Mouse (Mus musculus) granulocyte monocyte progenitor cell, adult 5-6 weeks (primary cell): ENCODE measurements around the gene Hmga1. TPM values are rescaled to one million over a fixed set of nuclear protein-coding genes. Genes with fewer than 3 reads are reported as not detected.

Experiments
- ATAC-seq: replicated peaks from 2 replicates; pipeline ENCODE4 v1.8.0; 2016; ENCODE audit warnings: mild to moderate bottlenecking, moderate TSS enrichment, inconsistent platforms; ENCODE audit not compliant: poor library complexity, severe bottlenecking
- total RNA-seq, 2 experiments: library from RNA; stranded (forward) in 1 of 2; stranded (reverse) in 1 of 2; fragments of 200-712, 200-1000 nt in 1 of 2; fragments of >200 nt in 1 of 2; fragmentation: Nextera tagmentation in 1 of 2; gene quantifications; 2 replicates each; pipeline ENCODE4 v1.2.3; 2014 to 2017

Gene Hmga1
- total RNA-seq (2014; fragmentation: Nextera tagmentation), result 541 and 637 TPM in 2 replicates
- total RNA-seq (2017), result 232 and 267 TPM in 2 replicates

DNA sequence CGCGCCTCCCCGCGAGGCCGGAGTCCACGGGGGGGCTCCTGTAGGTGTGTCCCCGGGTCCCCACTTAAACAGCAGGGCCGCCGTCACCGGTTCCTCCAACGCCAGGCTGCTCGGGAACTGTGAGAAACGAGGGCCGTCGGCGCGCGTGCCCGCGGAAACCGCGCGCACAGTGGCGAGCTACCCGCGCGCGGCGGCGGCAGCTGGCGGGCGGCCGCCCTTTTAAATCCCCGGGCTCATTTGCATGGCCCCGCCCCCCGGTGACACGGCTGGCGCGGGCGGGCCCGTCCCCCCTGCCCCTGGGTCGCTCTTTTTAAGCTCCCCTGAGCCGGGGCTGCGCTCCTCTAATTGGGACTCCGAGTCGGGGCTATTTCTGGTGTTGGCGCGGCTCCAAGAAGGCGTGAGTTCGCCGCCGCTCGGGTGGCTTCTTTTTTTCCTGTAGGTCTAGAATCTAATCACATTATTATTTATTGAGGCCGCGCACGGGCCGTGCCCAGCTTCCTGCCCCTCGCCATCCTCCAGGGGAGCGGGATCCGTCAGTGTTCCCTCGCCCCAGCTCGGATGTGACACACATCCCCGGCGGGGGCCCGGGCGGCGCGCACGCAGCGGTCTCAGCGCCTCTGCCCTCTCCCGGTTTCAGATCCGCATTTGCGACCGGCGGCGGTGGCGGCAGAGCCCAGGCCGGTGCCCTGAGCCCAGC lies at the start of gene Hmga1:
Gene Hmga1, plus strand, starts transcription at position 183 of the 697 bp plus-strand sequence.
- ATAC-seq, result peak; percentile 18

DNA sequence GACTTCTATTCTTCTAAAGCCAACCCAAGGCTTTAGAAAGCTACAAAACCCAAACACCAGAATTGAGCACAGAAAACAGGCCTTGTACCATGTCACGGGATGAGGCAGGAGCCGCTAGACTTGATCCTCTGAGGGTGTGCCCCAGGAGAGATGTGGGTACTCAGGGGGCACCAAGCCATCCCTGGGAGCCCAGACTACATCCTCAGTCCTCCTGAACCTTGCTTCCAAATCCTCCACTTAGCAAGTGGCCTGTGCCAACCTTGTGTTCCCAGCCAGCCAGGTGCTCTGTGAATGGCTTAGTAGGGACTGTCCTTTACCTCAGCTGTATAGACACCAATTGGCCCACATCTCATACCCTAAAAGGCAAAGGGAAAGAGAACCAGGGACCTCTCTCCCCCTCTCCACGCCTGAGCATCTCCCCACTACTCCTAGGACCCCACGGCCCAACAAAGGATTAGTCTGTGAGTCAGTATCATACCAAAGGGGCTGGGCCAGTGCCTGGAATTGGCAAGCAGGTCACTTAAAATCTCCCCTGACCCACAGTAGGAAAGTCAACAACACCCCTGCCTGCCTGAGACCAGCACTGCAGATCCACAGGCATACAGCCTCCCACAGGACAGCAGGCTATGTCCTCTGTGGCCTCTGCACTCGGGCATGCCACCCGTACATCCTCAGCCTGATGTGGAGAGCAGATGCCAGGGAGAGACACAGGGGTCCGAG lies 49.3 kb upstream of the Hmga1 start:
- no peak for ATAC-seq

DNA sequence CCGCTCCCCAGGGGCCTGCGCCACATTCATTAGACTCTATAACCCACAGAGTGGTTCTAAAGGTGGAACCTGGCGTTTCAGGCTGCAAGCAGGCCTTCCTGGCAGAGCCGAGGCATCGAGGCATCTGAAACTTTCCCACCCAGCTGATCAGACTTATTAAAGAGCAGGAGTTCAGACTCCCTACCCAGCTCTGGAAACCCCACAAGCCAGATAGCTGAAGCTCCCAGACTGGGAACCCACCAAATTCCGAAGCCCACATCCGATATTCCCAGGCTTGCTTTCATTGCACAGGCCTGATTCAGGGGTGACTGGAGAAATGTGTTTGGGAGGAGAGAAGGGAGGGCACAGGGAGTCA lies 48.7 kb upstream of the Hmga1 start:
- ATAC-seq, result no peak

DNA sequence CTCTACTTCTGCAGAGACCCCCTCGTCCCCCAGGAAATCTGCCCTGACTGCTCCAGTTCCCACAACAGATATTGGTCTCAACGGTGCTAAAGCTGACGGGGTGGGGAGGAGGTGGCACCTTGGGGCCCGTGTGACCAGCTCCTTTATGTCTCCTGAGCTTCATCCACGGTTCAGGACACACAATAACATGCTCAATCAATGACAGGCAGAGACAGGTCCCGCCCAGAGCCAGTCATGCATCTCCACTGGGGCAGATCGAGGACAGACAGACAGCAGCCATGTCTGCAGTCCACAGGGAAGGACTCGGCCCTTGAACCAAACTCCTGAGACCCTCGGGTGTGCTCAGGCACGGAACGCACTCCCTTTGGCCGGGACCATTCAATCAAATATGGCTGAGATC lies 48.3 kb upstream of the Hmga1 start:
- ATAC-seq, result no peak

DNA sequence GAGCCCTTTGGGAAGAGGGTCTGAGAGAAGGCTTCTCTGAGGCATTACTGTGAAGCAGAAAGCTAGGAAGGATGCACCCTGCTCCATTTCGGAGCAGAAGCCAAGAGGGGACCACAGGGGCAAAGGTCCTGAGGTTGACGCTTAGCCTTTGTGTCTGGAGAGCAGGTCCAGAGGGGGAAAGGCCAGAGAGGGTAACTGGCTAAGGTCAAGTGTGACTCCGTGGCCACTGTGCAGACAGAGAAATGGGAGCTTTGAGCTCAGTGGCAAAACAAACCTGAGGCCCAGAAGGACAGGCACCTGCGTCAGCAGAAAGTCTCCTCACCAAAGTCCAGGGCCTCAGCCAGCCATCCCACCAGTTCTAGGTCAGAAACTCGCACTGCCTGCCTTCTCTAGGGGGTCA lies 47.8 kb upstream of the Hmga1 start:
- no peak for ATAC-seq

DNA sequence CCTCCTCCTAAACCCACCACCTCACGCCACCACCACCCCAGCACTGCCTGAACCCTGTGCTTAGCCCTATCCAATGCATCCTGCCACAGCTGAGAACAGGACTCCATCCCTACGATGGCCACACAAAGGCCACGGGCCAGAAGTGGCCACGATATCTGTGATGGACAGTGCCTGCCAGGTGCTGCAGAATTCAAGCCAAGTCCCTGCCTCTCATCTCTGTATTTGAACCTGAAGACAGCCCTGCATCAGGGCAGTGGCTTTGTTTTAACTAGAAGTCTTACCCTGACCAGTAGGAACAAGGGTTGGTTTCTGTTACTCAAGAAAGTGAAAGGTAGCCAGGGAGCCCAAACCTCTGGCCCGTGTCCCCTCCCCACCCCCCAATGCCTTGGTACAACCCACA lies 47.2 kb upstream of the Hmga1 start:
- ATAC-seq, result no peak

DNA sequence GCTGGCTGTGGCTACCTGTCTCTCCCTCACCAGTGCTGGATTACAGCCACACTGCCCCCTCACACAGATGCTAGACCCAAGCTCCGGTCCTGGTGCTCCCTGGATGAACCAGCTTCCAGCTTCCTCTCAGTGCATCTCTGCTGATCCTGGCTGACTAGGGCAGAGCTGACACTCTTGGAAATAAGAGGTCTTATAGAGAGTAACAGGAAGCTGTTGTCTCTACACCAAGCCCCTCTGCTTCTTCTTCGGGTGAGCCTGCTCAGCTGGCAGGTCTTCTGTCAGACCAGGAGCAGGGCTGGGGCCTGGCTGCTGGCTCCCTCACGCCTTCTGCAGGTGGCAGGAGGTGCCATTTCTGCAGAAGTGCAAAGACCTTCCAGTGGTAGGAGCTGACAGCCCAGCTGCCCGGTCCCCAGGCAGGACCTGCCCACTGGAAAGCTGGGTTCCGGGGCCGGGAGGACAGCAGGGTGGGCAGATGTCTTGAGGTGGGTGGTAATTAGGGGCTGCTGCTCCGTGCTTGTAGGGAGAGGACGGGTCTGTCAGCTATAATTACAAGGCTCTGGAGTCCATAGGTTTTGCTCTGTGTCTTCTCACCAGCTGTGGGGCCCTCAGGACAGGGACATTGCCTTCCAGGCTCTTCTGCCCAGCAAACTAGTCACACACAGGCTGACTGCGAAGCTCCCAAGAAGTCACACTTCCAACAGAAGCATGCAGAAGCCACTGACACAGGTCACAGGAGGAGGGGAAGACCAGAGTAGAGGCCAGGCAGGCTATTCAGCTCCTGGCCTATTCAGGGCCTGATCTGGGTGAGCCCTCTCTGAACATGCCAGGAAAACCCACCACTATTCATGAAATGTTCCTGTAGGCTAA lies 45.8 kb upstream of the Hmga1 start:
- ATAC-seq, result no peak

DNA sequence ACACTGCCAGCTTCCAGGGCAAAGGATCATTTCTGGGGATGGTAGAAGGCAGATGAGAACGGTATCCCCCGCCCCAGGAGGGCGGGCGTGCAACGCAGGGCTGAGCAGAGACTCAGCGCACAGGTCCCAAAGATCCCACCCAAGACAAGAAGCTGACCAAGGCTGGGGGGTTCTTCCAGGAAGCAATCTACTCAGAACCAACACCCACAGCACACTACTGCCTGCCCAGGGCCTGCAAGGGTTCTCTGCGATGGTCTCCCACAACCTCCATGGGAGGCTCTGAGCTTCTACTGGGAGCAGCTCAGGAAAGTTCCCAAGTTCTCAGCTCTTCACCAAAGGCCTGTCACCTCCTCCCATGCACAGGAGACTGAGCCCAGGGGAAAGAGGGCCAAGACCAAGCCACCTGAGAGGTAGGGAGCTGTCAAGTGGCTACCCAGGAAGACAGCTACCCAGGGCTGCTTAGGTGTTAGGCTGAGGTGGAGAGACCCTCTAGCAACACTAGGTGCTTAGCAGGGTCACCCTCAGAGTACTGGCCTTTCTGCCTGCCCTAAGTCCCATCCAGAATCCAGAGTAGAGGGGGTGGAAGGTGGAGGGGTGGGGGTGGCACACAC lies 45.1 kb upstream of the Hmga1 start:
- no peak for ATAC-seq

DNA sequence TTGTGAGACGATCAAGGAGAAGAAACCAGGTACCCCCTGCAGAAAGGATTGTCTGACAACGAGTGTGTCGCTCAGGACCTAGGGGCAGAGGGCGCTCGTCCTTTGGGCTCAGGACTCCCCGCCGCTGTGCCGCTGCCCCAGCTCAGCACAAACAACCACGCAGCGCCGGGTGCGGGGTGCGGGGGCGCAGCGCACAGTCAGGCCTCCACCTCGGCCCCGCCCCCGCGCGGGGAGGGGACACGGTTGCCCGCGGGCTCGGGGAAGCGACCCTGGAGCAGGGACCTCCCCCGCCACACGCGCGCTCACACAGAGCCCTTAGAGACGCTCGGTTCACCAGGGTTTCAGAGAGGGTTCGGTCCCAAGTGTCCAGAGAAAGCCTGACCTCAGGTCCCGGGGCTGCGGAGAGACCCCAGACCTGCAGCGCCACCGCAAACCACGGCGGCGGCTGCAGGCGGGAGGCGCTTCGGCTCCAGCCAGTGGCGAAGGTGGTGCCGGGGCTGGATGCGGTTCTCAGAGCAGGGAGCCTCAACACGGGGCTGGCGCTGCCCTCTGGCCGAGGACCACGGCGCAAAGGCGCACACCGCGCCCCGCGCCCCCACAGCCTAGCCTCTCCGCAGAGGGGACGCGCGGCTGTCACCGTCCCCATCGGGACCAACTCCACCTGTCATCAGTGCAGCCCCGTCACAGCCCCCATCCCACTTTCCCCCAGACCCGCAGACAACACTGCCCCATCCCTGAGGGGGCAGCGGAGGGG lies 44.3 kb upstream of the Hmga1 start:
- ATAC-seq, result peak; percentile 26; the same call in 1 of the 2 replicates

DNA sequence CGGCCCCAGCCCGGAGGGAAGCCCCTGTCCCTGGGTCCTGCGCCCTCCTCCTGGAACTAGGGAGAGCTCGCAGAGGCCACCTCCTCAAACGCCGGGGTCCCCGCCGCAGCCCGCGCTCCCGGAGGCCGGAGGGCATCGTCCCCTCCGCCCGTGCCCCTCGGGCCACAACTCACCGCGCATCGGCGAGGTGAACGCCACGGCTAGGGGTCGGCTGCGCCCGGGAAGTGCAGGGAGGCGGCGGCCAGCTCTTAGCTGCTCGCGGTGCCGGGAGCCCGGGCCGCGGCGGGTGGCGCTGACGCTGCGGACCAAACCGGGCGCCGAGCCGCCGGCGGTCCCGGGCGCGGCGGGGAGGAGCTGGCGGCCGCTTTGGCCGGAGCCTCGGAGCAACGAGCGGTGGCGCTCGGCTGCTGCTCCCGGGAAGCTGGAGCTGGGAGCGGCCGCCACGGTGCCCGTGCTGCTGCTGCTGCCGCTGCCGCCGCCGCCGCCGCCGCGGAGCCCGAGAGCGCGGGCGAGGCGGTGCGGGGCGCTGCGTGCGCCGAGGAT lies 43.6 kb upstream of the Hmga1 start:
- no peak for ATAC-seq

DNA sequence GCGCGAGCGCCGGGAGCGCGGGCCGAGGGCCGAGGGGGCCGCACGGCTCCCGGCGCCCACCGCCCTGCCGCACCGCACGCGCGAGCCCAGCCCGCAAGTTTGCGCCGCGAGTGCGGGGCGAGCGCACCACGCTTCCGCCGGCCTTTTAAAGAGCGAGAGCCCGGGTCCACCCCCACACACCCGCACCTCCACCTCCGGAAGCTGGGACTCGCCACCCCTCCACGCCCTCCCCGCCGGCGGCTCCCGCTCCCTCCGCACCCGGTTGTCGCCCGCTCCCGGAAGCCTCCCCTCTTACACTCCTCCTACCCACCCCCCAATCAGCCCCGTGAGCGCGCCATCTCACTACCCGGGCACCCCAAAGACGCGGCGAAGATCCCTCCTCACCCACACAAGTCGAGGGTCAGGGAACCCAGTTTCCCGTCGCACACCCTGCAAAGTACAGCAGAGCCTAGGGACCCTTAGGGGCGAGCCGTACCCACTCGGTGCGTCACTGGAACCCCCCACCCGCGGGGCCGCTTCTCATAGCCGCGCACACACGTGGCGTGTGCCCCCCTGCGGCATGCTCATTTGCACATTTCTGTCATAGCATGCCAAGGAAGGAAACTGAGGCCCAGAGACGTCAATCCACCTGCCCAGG lies 42.9 kb upstream of the Hmga1 start:
- peak; percentile 21; the same call in 1 of the 2 replicates for ATAC-seq

DNA sequence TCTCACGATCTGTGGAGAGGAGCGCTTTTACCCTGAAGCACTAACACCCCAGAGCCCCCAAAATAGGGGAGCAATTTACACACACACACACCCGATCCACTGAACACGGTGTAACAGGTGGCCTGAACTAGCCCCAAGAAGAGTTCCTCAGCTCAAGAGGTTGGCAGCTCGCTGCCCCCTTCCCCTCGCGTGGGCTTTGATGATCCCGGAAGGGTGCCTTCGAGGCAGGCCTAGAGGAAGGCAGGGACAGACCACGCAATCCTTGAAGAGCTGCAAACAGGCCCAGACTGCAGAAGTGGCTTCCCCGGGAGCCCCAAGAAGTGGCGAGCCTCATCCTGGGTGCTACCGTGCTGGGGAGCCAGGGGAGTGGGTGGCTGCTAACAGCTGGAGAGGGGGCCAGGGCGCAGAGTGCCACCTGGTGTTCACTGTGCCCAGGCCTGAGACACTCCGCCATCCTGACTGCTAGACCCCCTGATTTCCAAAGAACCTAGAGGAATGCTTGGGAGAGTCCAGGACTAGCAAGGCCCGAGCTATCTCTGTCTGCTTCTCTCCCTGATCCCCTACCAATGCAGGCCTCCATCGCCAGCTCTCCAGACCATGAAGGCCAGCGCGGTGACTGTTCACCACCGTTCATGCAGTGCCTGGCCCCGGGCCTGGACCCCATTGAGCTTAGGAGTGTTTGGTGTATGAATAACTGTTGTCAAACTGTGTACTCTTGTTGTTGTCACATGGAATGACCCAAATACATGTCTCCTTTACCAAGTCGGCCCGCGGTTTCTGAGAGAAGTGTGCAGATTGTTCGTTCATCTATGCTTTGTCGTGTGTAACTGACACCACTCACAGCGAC lies 42.2 kb upstream of the Hmga1 start:
- no peak for ATAC-seq

DNA sequence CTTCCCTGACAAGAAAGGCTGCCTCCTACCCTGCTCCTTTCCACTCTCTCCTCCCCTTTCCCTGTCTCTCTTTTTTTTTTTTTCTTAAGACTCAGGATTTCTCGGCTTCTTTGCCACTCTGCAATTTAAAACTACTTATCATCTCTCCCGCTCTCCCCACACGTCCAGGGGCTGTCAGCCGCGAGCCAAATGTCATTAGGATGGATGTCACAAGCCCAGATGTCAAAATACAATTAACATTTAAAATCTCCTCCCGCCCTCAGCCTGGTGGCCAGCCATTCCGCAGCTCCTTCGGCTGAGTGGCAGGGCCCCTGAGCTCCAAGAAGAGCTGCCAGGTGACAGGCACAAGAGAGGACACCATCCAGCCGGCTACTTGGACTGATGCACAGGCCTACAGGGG lies 38.0 kb upstream of the Hmga1 start:
- ATAC-seq, result no peak

DNA sequence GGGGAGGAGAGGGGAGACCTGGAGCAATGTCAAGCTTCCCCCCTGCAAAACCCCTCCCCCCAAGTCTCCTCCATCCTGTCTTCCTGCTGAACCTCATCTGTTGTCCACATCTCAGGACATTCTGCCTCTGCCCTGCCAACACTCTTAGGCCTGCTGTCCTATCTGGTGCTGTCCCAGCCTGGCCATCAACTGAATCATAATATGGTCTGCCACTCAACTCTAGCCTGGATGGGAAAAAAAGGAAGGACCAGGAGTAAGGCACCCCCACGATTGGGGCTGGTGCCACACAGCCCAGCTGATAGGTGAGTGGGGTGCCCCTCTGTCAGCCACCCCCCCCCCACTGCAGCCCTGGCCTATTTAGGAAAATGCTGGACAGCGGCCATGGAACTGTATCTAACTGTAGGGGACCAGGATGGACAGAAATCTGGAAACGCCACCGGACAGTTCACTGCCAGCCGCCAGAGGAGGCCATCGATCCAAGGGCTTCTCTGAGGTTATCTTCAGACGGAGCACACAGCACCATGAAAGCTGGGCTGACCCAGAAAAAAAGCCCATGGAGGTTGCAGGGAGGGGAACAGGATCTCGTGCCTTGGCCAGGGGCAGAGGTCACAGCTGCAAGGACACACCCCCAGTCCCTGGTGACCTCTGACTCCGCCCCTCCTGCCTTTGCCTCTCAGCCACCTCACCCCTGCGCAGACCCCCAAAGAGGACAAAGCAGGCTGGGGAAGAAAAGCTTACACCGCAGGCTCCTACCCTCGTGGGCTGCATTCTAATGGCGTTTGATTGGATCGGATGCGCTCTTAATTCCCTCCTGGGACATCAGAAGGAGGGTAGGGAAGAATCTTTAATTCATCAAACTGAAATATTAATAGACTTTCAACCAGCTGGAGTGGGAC lies 37.3 kb upstream of the Hmga1 start:
- ATAC-seq, result no peak

DNA sequence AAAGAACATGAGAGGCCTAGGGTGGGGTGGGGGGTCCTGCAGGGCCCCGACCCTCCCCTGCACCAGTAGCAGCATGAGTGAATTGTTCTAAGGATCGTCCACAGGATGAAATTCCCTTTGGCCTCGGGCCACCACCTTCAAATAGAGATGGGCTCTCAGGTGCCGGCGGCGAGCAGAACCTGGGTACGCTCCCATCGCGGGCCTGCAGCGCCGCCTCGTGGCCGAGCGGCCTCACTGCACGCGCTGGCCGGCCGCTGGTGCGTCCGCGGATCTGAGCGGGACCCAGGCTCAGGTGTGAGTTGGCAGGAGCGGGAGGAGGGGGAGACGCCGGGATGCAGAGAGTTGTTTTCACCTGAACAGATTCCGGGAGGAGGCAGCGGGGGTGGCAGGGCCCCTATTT lies 35.7 kb upstream of the Hmga1 start:
- ATAC-seq, result peak; percentile 75

DNA sequence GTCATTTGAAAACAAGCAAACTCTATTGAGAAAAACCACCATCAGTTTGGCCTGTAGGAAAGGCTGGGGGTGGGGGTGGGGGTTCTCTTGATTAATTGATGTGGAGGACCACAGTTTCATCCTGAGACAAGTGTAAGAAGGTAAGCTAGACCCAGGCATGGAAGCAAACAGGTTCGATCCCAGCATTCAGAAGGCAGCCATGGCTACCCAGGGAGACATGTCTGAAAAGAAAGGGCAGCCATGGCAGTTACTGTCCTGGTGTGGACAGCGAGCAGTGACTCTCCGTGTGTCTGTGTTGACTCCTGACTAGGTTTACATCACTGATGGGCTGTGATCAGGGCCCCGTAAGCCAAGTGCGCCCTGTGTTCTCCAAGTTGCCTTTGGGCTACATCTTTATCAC lies 35.0 kb upstream of the Hmga1 start, which contains the start of gene Grm4:
Gene Grm4, minus strand, starts transcription at position 101 of the 400 bp plus-strand sequence.
- no peak for ATAC-seq

DNA sequence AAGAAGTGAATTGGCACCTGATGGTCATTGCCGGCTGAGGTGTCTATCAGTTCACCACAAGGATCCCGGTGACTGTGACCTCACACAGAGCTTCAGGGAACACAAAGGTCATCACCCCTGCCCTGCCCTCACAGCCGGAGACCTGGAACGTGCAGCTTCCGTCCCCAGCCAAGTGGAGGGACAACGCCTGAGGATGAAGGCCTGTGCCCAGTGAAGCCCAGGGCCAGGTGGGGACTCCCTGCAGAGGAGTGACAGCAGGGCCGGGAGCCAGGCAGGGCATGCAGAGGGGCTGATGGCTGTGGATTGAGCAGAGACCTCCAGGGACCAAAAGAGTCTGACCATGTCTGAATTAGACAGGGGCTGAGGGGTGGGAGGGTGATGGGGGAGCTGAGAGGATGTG lies 33.2 kb upstream of the Hmga1 start:
- no peak for ATAC-seq
